Mouse (Mus musculus) urinary bladder, postnatal 10 days (tissue): ENCODE data around the gene Drg1.
"Not testable (repeated sequence)": the region's sequence is repeated elsewhere in the genome, so short reads cannot be mapped to it uniquely, and the experiment has no call there.

Experiments
- DNase-seq: peaks from one replicate; pipeline ENCODE4 v3.0.0; 2022; ENCODE audit warnings: low spot score

Drg1 gene

GRCm38 (mm10) chr11:3165210-3165782, 100.9 kb downstream of the Drg1 start:
- not testable (repeated sequence) for DNase-seq

GRCm38 (mm10) chr11:3163661-3164060, 102.6 kb downstream of the Drg1 start:
- not testable (repeated sequence) for DNase-seq

GRCm38 (mm10) chr11:3163122-3163521, 103.1 kb downstream of the Drg1 start:
- DNase-seq, result peak; percentile 65

- peak; percentile 93 for DNase-seq
Measured at GRCm38 (mm10) chr11:3162236-3162897, 103.8 kb downstream of the Drg1 start.

GRCm38 (mm10) chr11:3161370-3161769, 104.8 kb downstream of the Drg1 start:
- DNase-seq, result peak; percentile 90

- peak; percentile 21 for DNase-seq
Measured at GRCm38 (mm10) chr11:3158800-3159199, 107.4 kb downstream of the Drg1 start.

GRCm38 (mm10) chr11:3157996-3158395, 108.2 kb downstream of the Drg1 start:
- DNase-seq, result peak; percentile 26

- DNase-seq, result not testable (repeated sequence)
Measured at GRCm38 (mm10) chr11:3156991-3157390, 109.2 kb downstream of the Drg1 start.

- peak; percentile 88 for DNase-seq
Measured at GRCm38 (mm10) chr11:3153666-3154397, 112.4 kb downstream of the Drg1 start.

GRCm38 (mm10) chr11:3151358-3151757, 114.9 kb downstream of the Drg1 start:
- peak; percentile 67 for DNase-seq

- not testable (repeated sequence) for DNase-seq
Measured at GRCm38 (mm10) chr11:3150677-3151003, 115.6 kb downstream of the Drg1 start.

- peak; percentile 94 for DNase-seq
Measured at GRCm38 (mm10) chr11:3150003-3150676, 116.1 kb downstream of the Drg1 start.

- DNase-seq, result not testable (repeated sequence)
Measured at GRCm38 (mm10) chr11:3149471-3149870, 116.7 kb downstream of the Drg1 start.

- not testable (repeated sequence) for DNase-seq
Measured at GRCm38 (mm10) chr11:3146806-3147205, 119.4 kb downstream of the Drg1 start.

GRCm38 (mm10) chr11:3145359-3146165, 120.7 kb downstream of the Drg1 start:
- DNase-seq, result not testable (repeated sequence)

GRCm38 (mm10) chr11:3143984-3144383, 122.2 kb downstream of the Drg1 start:
- not testable (repeated sequence) for DNase-seq

GRCm38 (mm10) chr11:3142413-3142812, 123.8 kb downstream of the Drg1 start:
- DNase-seq, result peak; percentile 100

- not testable (repeated sequence) for DNase-seq
Measured at GRCm38 (mm10) chr11:3140967-3141535, 125.2 kb downstream of the Drg1 start.

- DNase-seq, result peak; percentile 70
Measured at GRCm38 (mm10) chr11:3138323-3138722, 127.9 kb downstream of the Drg1 start.
